Mouse (Mus musculus): Measurements from ENCODE around the gene Ddr2. TPM values are rescaled to one million over a fixed set of nuclear protein-coding genes. Genes with fewer than 3 reads are reported as not detected.

Gene Ddr2
- polyA plus RNA-seq, 1 experiment from 2014 or later, result 8.9 TPM

- H3K4me1 ChIP-seq (ENCODE audit: control insufficient read depth, insufficient read depth, low read length), result no peaks in the 10 kb centered on the region
- no peak overlapping the region for H3K4me3 ChIP-seq (replicated peaks; ENCODE audit: low read depth, low read length)
- no peak overlapping the region for H3K27ac ChIP-seq (replicated peaks; ENCODE audit: low read depth, low read length)
- no peak overlapping the region for H3K9ac ChIP-seq (replicated peaks; ENCODE audit: low read length)
- H3K4me2 ChIP-seq (ENCODE audit: low read length), result no peak overlapping the region
- ATAC-seq (ENCODE audit: low FRiP score, low TSS enrichment) (no peak), DNase-seq (peak; percentile 90)
- 6% methylated on average over 2 of the region's 2 CpGs for WGBS
- H3K27me3 ChIP-seq (ENCODE audit: control insufficient read depth, insufficient read depth, low read length), result no peaks in the 10 kb centered on the region
- no peaks in the 10 kb centered on the region for H3K9me3 ChIP-seq (ENCODE audit: control insufficient read depth, low read length)
- no peaks in the 10 kb centered on the region for H3K36me3 ChIP-seq (ENCODE audit: control insufficient read depth, insufficient read depth, low read length)
These were observed 171.2 kb downstream of the Ddr2 start for GRCm38 (mm10) chr1:169939345-169939744.

GRCm38 (mm10) chr1:169934005-169934725, 176.4 kb downstream of the Ddr2 start:
- WGBS, result 20% methylated on average over 16 of the region's 16 CpGs

GRCm38 (mm10) chr1:169932122-169932746, 178.3 kb downstream of the Ddr2 start:
- Histone ChIP-seq H3K27me3 (ENCODE audit: control insufficient read depth, insufficient read depth, low read length) (no peaks in the 10 kb centered on the region), H3K9ac (replicated peaks; ENCODE audit: low read length) (no peak overlapping the region), H3K4me2 (ENCODE audit: low read length) (no peak overlapping the region), H3K36me3 (ENCODE audit: control insufficient read depth, insufficient read depth, low read length) (no peaks in the 10 kb centered on the region), H3K4me1 (ENCODE audit: control insufficient read depth, insufficient read depth, low read length) (peaks cover 7% of the 10 kb centered on the region; the same call in 1 of the 2 replicates), H3K27ac (replicated peaks; ENCODE audit: low read depth, low read length) (peak overlapping the region; percentile 32; the same call in 1 of the 2 replicates), H3K4me3 (replicated peaks; ENCODE audit: low read depth, low read length) (no peak overlapping the region), H3K9me3 (ENCODE audit: control insufficient read depth, low read length) (no peaks in the 10 kb centered on the region)
- no peak for ATAC-seq (ENCODE audit: low FRiP score, low TSS enrichment)
- 41% methylated on average over 7 of the region's 7 CpGs for WGBS
- peak; percentile 63 for DNase-seq

More at GRCm38 (mm10) chr1:169934005-169934725, 176.4 kb downstream of the Ddr2 start:
- ATAC-seq (ENCODE audit: low FRiP score, low TSS enrichment) (peak; percentile 80), DNase-seq (peak; percentile 88)
- Histone ChIP-seq H3K9me3 (ENCODE audit: control insufficient read depth, low read length) (no peaks in the 10 kb centered on the region), H3K27ac (replicated peaks; ENCODE audit: low read depth, low read length) (peak overlapping the region; percentile 73), H3K9ac (replicated peaks; ENCODE audit: low read length) (no peak overlapping the region; the same call in 1 of the 2 replicates), H3K4me3 (replicated peaks; ENCODE audit: low read depth, low read length) (peak overlapping the region; percentile 23), H3K27me3 (ENCODE audit: control insufficient read depth, insufficient read depth, low read length) (no peaks in the 10 kb centered on the region), H3K4me1 (ENCODE audit: control insufficient read depth, insufficient read depth, low read length) (peaks cover 5% of the 10 kb centered on the region; the same call in 1 of the 2 replicates), H3K36me3 (ENCODE audit: control insufficient read depth, insufficient read depth, low read length) (no peaks in the 10 kb centered on the region), H3K4me2 (ENCODE audit: low read length) (peak overlapping the region; percentile 55)

GRCm38 (mm10) chr1:169931698-169932097, 178.9 kb downstream of the Ddr2 start:
- ATAC-seq (ENCODE audit: low FRiP score, low TSS enrichment), result no peak
- Histone ChIP-seq H3K4me1 (ENCODE audit: control insufficient read depth, insufficient read depth, low read length) (peaks cover 7% of the 10 kb centered on the region; the same call in 1 of the 2 replicates), H3K36me3 (ENCODE audit: control insufficient read depth, insufficient read depth, low read length) (no peaks in the 10 kb centered on the region), H3K4me2 (ENCODE audit: low read length) (no peak overlapping the region), H3K9me3 (ENCODE audit: control insufficient read depth, low read length) (no peaks in the 10 kb centered on the region), H3K4me3 (replicated peaks; ENCODE audit: low read depth, low read length) (no peak overlapping the region), H3K27ac (replicated peaks; ENCODE audit: low read depth, low read length) (peak overlapping the region; percentile 32; the same call in 1 of the 2 replicates), H3K9ac (replicated peaks; ENCODE audit: low read length) (no peak overlapping the region), H3K27me3 (ENCODE audit: control insufficient read depth, insufficient read depth, low read length) (no peaks in the 10 kb centered on the region)
- WGBS, result 86% methylated on average over 7 of the region's 7 CpGs
- no peak for DNase-seq

- Histone ChIP-seq H3K36me3 (ENCODE audit: control insufficient read depth, insufficient read depth, low read length) (no peaks in the 10 kb centered on the region), H3K4me3 (replicated peaks; ENCODE audit: low read depth, low read length) (no peak within 1 kb of the TSS), H3K9me3 (ENCODE audit: control insufficient read depth, low read length) (no peaks in the 10 kb centered on the region), H3K4me1 (ENCODE audit: control insufficient read depth, insufficient read depth, low read length) (peaks cover 3% of the 10 kb centered on the region; the same call in 1 of the 2 replicates), H3K4me2 (ENCODE audit: low read length) (peak within 1 kb of the TSS; percentile 23), H3K9ac (replicated peaks; ENCODE audit: low read length) (no peak within 1 kb of the TSS), H3K27me3 (ENCODE audit: control insufficient read depth, insufficient read depth, low read length) (no peaks in the 10 kb centered on the region), H3K27ac (replicated peaks; ENCODE audit: low read depth, low read length) (peak within 1 kb of the TSS; percentile 28; the same call in 1 of the 2 replicates)
- DNase-seq (peak; percentile 68), ATAC-seq (ENCODE audit: low FRiP score, low TSS enrichment) (peak; percentile 78)
- 7% methylated on average over 12 of the region's 12 CpGs for WGBS
These were observed 182.0 kb downstream of the Ddr2 start, which contains the start of gene Ccdc190 for GRCm38 (mm10) chr1:169928454-169928971. TSS of gene Ccdc190 (plus strand) at chr1:169928648.

- Histone ChIP-seq H3K36me3 (ENCODE audit: control insufficient read depth, insufficient read depth, low read length) (no peaks in the 10 kb centered on the region), H3K9me3 (ENCODE audit: control insufficient read depth, low read length) (no peaks in the 10 kb centered on the region), H3K4me3 (replicated peaks; ENCODE audit: low read depth, low read length) (no peak overlapping the region), H3K4me1 (ENCODE audit: control insufficient read depth, insufficient read depth, low read length) (0 out of 2 replicates have a peak, but pooled peaks cover 2% of the 10 kb centered on the region), H3K9ac (replicated peaks; ENCODE audit: low read length) (no peak overlapping the region), H3K27ac (replicated peaks; ENCODE audit: low read depth, low read length) (peak overlapping the region; percentile 28; the same call in 1 of the 2 replicates), H3K4me2 (ENCODE audit: low read length) (peak overlapping the region; percentile 17; the same call in 1 of the 2 replicates), H3K27me3 (ENCODE audit: control insufficient read depth, insufficient read depth, low read length) (no peaks in the 10 kb centered on the region)
- WGBS, result 24% methylated on average over 8 of the region's 8 CpGs
- ATAC-seq (ENCODE audit: low FRiP score, low TSS enrichment), result peak; percentile 59
- peak; percentile 44 for DNase-seq
These were observed 182.7 kb downstream of the Ddr2 start for GRCm38 (mm10) chr1:169927753-169928369.

- H3K9ac ChIP-seq (replicated peaks; ENCODE audit: low read length), result no peak overlapping the region
- DNase-seq (no peak), ATAC-seq (ENCODE audit: low FRiP score, low TSS enrichment) (no peak)
- H3K9me3 ChIP-seq (ENCODE audit: control insufficient read depth, low read length), result no peaks in the 10 kb centered on the region
- H3K4me2 ChIP-seq (ENCODE audit: low read length), result no peak overlapping the region
- no peaks in the 10 kb centered on the region for H3K36me3 ChIP-seq (ENCODE audit: control insufficient read depth, insufficient read depth, low read length)
- H3K27ac ChIP-seq (replicated peaks; ENCODE audit: low read depth, low read length), result no peak overlapping the region
- 0 out of 2 replicates have a peak, but pooled peaks cover 2% of the 10 kb centered on the region for H3K4me1 ChIP-seq (ENCODE audit: control insufficient read depth, insufficient read depth, low read length)
- no peaks in the 10 kb centered on the region for H3K27me3 ChIP-seq (ENCODE audit: control insufficient read depth, insufficient read depth, low read length)
- WGBS, result 92% methylated on average over 2 of the region's 2 CpGs
- H3K4me3 ChIP-seq (replicated peaks; ENCODE audit: low read depth, low read length), result no peak overlapping the region
These were observed 186.0 kb downstream of the Ddr2 start for GRCm38 (mm10) chr1:169924567-169924966.
